ENCODE assay signal across 15 mouse cellular contexts in the genomic region with DNA sequence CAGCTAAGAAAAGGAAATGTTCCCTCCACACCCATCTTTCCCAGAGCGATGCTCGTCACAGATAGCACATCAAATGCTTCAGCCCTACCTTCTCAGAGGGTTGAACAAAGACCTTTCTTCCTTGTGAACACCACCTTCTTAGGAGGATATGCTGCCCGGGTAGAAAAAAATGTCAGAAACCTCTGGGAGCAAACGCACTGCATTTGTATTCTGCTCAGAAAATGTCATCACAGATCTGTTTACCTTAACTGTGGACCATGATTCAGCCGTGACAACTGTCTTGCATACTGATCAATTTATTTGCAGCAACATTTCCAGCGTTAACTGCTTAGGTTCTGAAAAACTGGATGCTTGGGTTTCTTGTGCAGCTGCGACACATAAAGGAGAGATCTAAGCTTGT. TPM values are rescaled to one million over a fixed set of nuclear protein-coding genes. Genes with fewer than 3 reads are reported as not detected.
A peak's percentile ranks its signal among the peaks of the same experiment; 100 is the strongest.
DNase-seq lines count a peak whose midpoint lies in the region; ATAC-seq lines count a peak whose summit lies in the region.
"Had no signal": no experiment of that assay in that cellular context is flagged by ENCODE, and none has a peak within 500 bp of the region (broad histone marks: within the 10 kb centered on the region; RNA-seq: fewer than 3 reads in every experiment).

No protein-coding gene starts in this region.

- H3K4me1 ChIP-seq in neural tube, embryonic 13.5 days (replicated peaks) = peaks cover 25% of the 10 kb centered on the region
- H3K4me1 ChIP-seq in midbrain, embryonic 13.5 days (replicated peaks) = peaks cover 36% of the 10 kb centered on the region
- no peaks in the 10 kb centered on the region for H3K4me1 ChIP-seq in liver, embryonic 12.5 days
- H3K4me1 ChIP-seq: embryonic facial prominence, embryonic 12.5 days; liver, embryonic 15.5 days had no signal

- DNase-seq in frontal cortex, postnatal 36 days (ENCODE audit: low spot score in 2 of 2) = peak; percentile 47 to 55
- no peak for DNase-seq in frontal cortex, postnatal 25 days (ENCODE audit: low spot score in 2 of 2)
- no peak for DNase-seq in neural tube, embryonic 10.5 days (ENCODE audit: extremely low spot score, low spot score)
- no peak for DNase-seq in ovary, postnatal 14 days (ENCODE audit: low spot score)
- no peak for DNase-seq in urinary bladder, postnatal 10 days (ENCODE audit: low spot score)
- DNase-seq: cerebellum, adult 9-11 months; gastrocnemius, postnatal 36 days; thymus, postnatal 14 days had no signal

- no peak overlapping the region for H3K4me3 ChIP-seq in neural tube, embryonic 13.5 days
- no peak overlapping the region for H3K4me3 ChIP-seq in midbrain, embryonic 13.5 days (replicated peaks)
- H3K4me3 ChIP-seq in liver, embryonic 12.5 days = no peak overlapping the region
- H3K4me3 ChIP-seq: embryonic facial prominence, embryonic 12.5 days; heart, embryonic 13.5 days; liver, embryonic 15.5 days had no signal

- H3K36me3 ChIP-seq in neural tube, embryonic 13.5 days = 0 out of 2 replicates have a peak, but pooled peaks cover 3% of the 10 kb centered on the region
- H3K36me3 ChIP-seq in midbrain, embryonic 13.5 days = no peaks in the 10 kb centered on the region
- no peaks in the 10 kb centered on the region for H3K36me3 ChIP-seq in liver, embryonic 12.5 days
- H3K36me3 ChIP-seq: embryonic facial prominence, embryonic 12.5 days; heart, embryonic 13.5 days; liver, embryonic 15.5 days had no signal

- H3K9ac ChIP-seq in neural tube, embryonic 13.5 days = no peak overlapping the region
- no peak overlapping the region; the same call in 1 of the 2 replicates for H3K9ac ChIP-seq in midbrain, embryonic 13.5 days (replicated peaks)
- no peak overlapping the region for H3K9ac ChIP-seq in liver, embryonic 12.5 days
- H3K9ac ChIP-seq: embryonic facial prominence, embryonic 12.5 days; heart, embryonic 13.5 days; liver, embryonic 15.5 days had no signal

- H3K4me2 ChIP-seq in neural tube, embryonic 13.5 days = no peak overlapping the region
- H3K4me2 ChIP-seq in midbrain, embryonic 13.5 days (replicated peaks) = 0 out of 2 replicates have a peak overlapping the region, but pooled peaks have one; percentile 22
- no peak overlapping the region for H3K4me2 ChIP-seq in liver, embryonic 12.5 days
- H3K4me2 ChIP-seq: embryonic facial prominence, embryonic 12.5 days; heart, embryonic 13.5 days; liver, embryonic 15.5 days had no signal

- H3K27me3 ChIP-seq in neural tube, embryonic 13.5 days = no peaks in the 10 kb centered on the region
- H3K27me3 ChIP-seq in midbrain, embryonic 13.5 days = no peaks in the 10 kb centered on the region
- H3K27me3 ChIP-seq in liver, embryonic 12.5 days (replicated peaks) = no peaks in the 10 kb centered on the region
- H3K27me3 ChIP-seq: embryonic facial prominence, embryonic 12.5 days; heart, embryonic 13.5 days; liver, embryonic 15.5 days; Patski had no signal

- ATAC-seq in neural tube, embryonic 13.5 days (ENCODE audit: low read depth) = no peak
- peak; percentile 44 for ATAC-seq in midbrain, embryonic 13.5 days
- no peak for ATAC-seq in liver, embryonic 12.5 days
- ATAC-seq: Patski had no signal

- WGBS in neural tube, embryonic 13.5 days = 79% methylated on average over 7 of the region's 7 CpGs
- 67% methylated on average over 7 of the region's 7 CpGs for WGBS in midbrain, embryonic 13.5 days
- WGBS in liver, embryonic 12.5 days (ENCODE audit: insufficient replicate concordance) = 57% methylated on average over 7 of the region's 7 CpGs

- H3K9me3 ChIP-seq in neural tube, embryonic 13.5 days = no peaks in the 10 kb centered on the region
- no peaks in the 10 kb centered on the region for H3K9me3 ChIP-seq in midbrain, embryonic 13.5 days
- H3K9me3 ChIP-seq in liver, embryonic 12.5 days (replicated peaks) = no peaks in the 10 kb centered on the region
- H3K9me3 ChIP-seq: embryonic facial prominence, embryonic 12.5 days; heart, embryonic 13.5 days; liver, embryonic 15.5 days had no signal

- H3K27ac ChIP-seq in neural tube, embryonic 13.5 days (replicated peaks) = peak overlapping the region; percentile 67
- peak overlapping the region; percentile 79 for H3K27ac ChIP-seq in midbrain, embryonic 13.5 days
- H3K27ac ChIP-seq in liver, embryonic 12.5 days = no peak overlapping the region
- H3K27ac ChIP-seq: embryonic facial prominence, embryonic 12.5 days; heart, embryonic 13.5 days; liver, embryonic 15.5 days had no signal

RNA-seq across cellular contexts. Expression of a gene that starts 37.7 kb away (rescaled TPM):
- polyA plus RNA-seq in neural tube, embryonic 13.5 days (2015; fragmentation: Nextera tagmentation; extraction: Ambion mirVana) = 47.8 and 48.8 TPM in 2 replicates
- 74.5 and 77.1 TPM in 2 replicates for polyA plus RNA-seq in midbrain, embryonic 13.5 days (2015; fragmentation: Nextera tagmentation; extraction: Ambion mirVana)
- 0.56 and 0.68 TPM in 2 replicates for polyA plus RNA-seq in liver, embryonic 12.5 days (2016; fragmentation: Nextera tagmentation; extraction: Ambion mirVana)

Comparison
In these comparisons a context has a peak if more than half of its experiments do, and no peak if none do; other contexts are left out.
1. DNase-seq: peak in frontal cortex, postnatal 36 days (2 of 2); none in frontal cortex, postnatal 25 days (0 of 2), neural tube, embryonic 10.5 days (single experiment), ovary, postnatal 14 days (single experiment) and urinary bladder, postnatal 10 days (single experiment).
2. RNA of a gene that starts 37.7 kb away (polyA plus RNA-seq): 74.5 to 77.1 TPM in midbrain, embryonic 13.5 days and 47.8 to 48.8 TPM in neural tube, embryonic 13.5 days; 0.56 to 0.68 TPM in liver, embryonic 12.5 days; every median in the first group is over 10 times any median in the second.